Mouse (Mus musculus) liver, postnatal 0 days (tissue): Measurements from ENCODE around the gene Gm20388. TPM values are rescaled to one million over a fixed set of nuclear protein-coding genes. Genes with fewer than 3 reads are reported as not detected.

Experiments used
- ATAC-seq: fragments of 200-750 bp; cut with Nextera tagmentation; 2 replicates; pipeline ENCODE4 v1.8.0; 2017; ENCODE audit warnings: mild to moderate bottlenecking, moderate library complexity
- DNase-seq: peaks from one replicate; pipeline ENCODE4 v3.0.0-alpha.2; 2016
- H3K27ac ChIP-seq: fragments of 300-500 bp; sonication (generic); 2 replicates; pipeline ENCODE4 v1.5.1; 2014; ENCODE audit warnings: antibody characterized with exemption, moderate library complexity, mild to moderate bottlenecking, low read depth
- H3K27me3 ChIP-seq: fragments of 300-500 bp; sonication (generic); 2 replicates; pipeline ENCODE4 v1.6.1; 2014; ENCODE audit warnings: low read length, control low read depth, mixed read lengths; ENCODE audit not compliant: insufficient read depth
- H3K36me3 ChIP-seq: fragments of 300-500 bp; sonication (generic); replicated peaks from 2 replicates; pipeline ENCODE4 v1.6.1; 2014; ENCODE audit warnings: mild to moderate bottlenecking, control low read depth, low read length, moderate library complexity, mixed read lengths; ENCODE audit not compliant: insufficient read depth
- H3K4me1 ChIP-seq: fragments of 300-500 bp; sonication (generic); 2 replicates; pipeline ENCODE4 v1.6.1; 2014; ENCODE audit warnings: antibody characterized with exemption, mild to moderate bottlenecking, control low read depth; ENCODE audit not compliant: insufficient read depth
- H3K4me2 ChIP-seq: fragments of 300-500 bp; sonication (generic); 2 replicates; pipeline ENCODE4 v1.6.1; 2014; ENCODE audit warnings: low read depth, mild to moderate bottlenecking, low read length, moderate library complexity, mixed read lengths
- H3K4me3 ChIP-seq: fragments of 300-500 bp; sonication (generic); 2 replicates; pipeline ENCODE4 v1.5.1; 2014; ENCODE audit warnings: low read depth, low read length
- H3K9ac ChIP-seq: fragments of 300-500 bp; sonication (generic); replicated peaks from 2 replicates; pipeline ENCODE4 v1.6.1; 2014; ENCODE audit warnings: mild to moderate bottlenecking, moderate library complexity
- H3K9me3 ChIP-seq: fragments of 300-500 bp; sonication (generic); 2 replicates; pipeline ENCODE4 v1.6.1; 2016; ENCODE audit warnings: mild to moderate bottlenecking, control low read depth, low read length, mixed read lengths
- CTCF ChIP-seq: sonication (generic); IDR thresholded peaks from 2 replicates; pipeline ENCODE4 v1.5.1; 2016; ENCODE audit warnings: antibody characterized with exemption, low read depth
- EP300 ChIP-seq: IDR thresholded peaks from 2 replicates; pipeline ENCODE4 v1.6.1; 2016; ENCODE audit warnings: antibody characterized with exemption, low read depth, mild to moderate bottlenecking
- WGBS: fragments of 180-500 bp; shearing (Covaris S2); extraction: QIAGEN DNeasy Blood & Tissue Kit; methylation state at CpG from one replicate; pipeline ENCODE4 v1.1.7; 2014; ENCODE audit not compliant: insufficient replicate concordance; 5-methylcytosine and 5-hydroxymethylcytosine counted together
- polyA plus RNA-seq: library from polyadenylated mRNA; unstranded; fragments of >200 nt; fragmentation: Nextera tagmentation; extraction: Ambion mirVana; gene quantifications from 2 replicates; pipeline ENCODE4 v1.2.1, GENCODE M21; 2015

The Gm20388 gene
- polyA plus RNA-seq, 1 experiment from 2014 or later: not detected

GRCm38 (mm10) chr8:124310509-124310908, 4399.9 kb downstream of the Gm20388 start:
- TF ChIP-seq EP300: no peak
- no peak for TF ChIP-seq CTCF
- DNase-seq (no peak), ATAC-seq (peak; percentile 31)
- H3K4me1 ChIP-seq: peaks cover 5% of the 10 kb centered on the region
- H3K36me3 ChIP-seq: peaks cover 13% of the 10 kb centered on the region
- no peak overlapping the region for H3K4me3 ChIP-seq
- H3K9ac ChIP-seq: no peak overlapping the region
- 69% methylated on average over 13 of the region's 13 CpGs for WGBS
- H3K27ac ChIP-seq: no peak overlapping the region
- H3K4me2 ChIP-seq: no peak overlapping the region
- H3K27me3 ChIP-seq: no peaks in the 10 kb centered on the region
- H3K9me3 ChIP-seq: no peaks in the 10 kb centered on the region

DNA sequence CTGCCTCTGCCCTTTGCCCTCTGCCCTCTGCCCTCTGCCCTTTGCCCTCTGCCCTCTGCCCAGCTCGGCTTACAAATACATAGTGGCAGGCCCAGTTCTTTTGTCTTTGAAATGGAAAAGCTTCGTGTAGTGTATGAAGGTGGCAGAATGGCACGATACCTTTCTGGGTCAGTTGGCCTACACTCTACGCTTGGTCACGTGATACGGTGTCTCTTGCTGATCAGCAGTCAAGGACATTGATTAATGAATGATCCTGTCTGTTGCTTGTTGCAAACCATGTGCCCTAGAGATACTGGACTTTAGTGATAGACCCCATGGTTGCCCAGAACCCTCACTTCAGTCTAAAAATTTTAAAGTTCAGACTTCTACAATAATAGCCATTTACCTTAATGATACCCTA, 4400.5 kb downstream of the Gm20388 start:
- H3K4me2 ChIP-seq: no peak overlapping the region
- TF ChIP-seq CTCF (no peak), EP300 (no peak)
- ATAC-seq (no peak; the same call in 1 of the 2 replicates), DNase-seq (no peak)
- no peaks in the 10 kb centered on the region for H3K27me3 ChIP-seq
- H3K9me3 ChIP-seq: no peaks in the 10 kb centered on the region
- peaks cover 5% of the 10 kb centered on the region for H3K4me1 ChIP-seq
- no peak overlapping the region for H3K27ac ChIP-seq
- WGBS: 77% methylated on average over 6 of the region's 6 CpGs
- H3K36me3 ChIP-seq: peaks cover 8% of the 10 kb centered on the region
- H3K9ac ChIP-seq: no peak overlapping the region
- H3K4me3 ChIP-seq: no peak overlapping the region

- H3K4me3 ChIP-seq: no peak overlapping the region
- no peak for TF ChIP-seq CTCF
- TF ChIP-seq EP300: no peak
- H3K27me3 ChIP-seq: no peaks in the 10 kb centered on the region
- WGBS: 84% methylated on average over 17 of the region's 17 CpGs
- peaks cover 8% of the 10 kb centered on the region; the same call in 1 of the 2 replicates for H3K36me3 ChIP-seq
- H3K4me1 ChIP-seq: peaks cover 11% of the 10 kb centered on the region
- H3K9me3 ChIP-seq: no peaks in the 10 kb centered on the region
- DNase-seq (no peak), ATAC-seq (no peak)
- H3K4me2 ChIP-seq: no peak overlapping the region
- no peak overlapping the region for H3K27ac ChIP-seq
- H3K9ac ChIP-seq: no peak overlapping the region
Observed at GRCm38 (mm10) chr8:124311723-124312122, 4401.1 kb downstream of the Gm20388 start.

- WGBS: 89% methylated on average over 10 of the region's 10 CpGs
- H3K27me3 ChIP-seq: no peaks in the 10 kb centered on the region
- H3K4me3 ChIP-seq: no peak overlapping the region
Observed at GRCm38 (mm10) chr8:124312228-124312627, 4401.6 kb downstream of the Gm20388 start.

DNA sequence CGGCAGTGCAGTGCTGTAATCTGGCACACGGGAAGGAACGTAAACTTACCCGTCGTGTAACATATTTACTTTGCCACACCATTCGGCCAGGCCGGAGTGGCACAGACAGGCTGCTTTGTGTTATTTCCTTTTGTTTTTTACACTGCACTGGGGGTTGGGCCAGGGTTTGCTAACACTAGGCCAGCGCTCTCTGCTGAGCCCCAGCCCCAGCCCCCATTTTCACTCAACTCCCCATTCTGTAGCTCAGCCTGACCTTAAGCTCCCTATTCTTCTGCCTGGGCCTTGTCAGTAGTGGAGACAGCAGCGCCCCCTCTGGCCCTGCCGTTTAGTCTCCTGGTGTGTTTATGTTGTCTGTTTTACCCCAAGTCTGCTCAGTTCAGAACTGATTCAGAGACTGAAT, 4404.2 kb downstream of the Gm20388 start:
- DNase-seq (peak; percentile 51), ATAC-seq (no peak)
- Histone ChIP-seq H3K4me1 (peaks cover 19% of the 10 kb centered on the region), H3K9me3 (no peaks in the 10 kb centered on the region), H3K27me3 (no peaks in the 10 kb centered on the region), H3K9ac (no peak overlapping the region), H3K4me2 (no peak overlapping the region), H3K4me3 (no peak overlapping the region), H3K27ac (no peak overlapping the region), H3K36me3 (0 out of 2 replicates have a peak, but pooled peaks cover 3% of the 10 kb centered on the region)
- TF ChIP-seq CTCF (peak; percentile 57), EP300 (no peak)
- WGBS: 63% methylated on average over 10 of the region's 10 CpGs

More at GRCm38 (mm10) chr8:124312228-124312627, 4401.6 kb downstream of the Gm20388 start:
- DNase-seq (no peak), ATAC-seq (no peak)
- H3K4me2 ChIP-seq: no peak overlapping the region
- no peak overlapping the region for H3K9ac ChIP-seq
- H3K9me3 ChIP-seq: no peaks in the 10 kb centered on the region
- peaks cover 5% of the 10 kb centered on the region; the same call in 1 of the 2 replicates for H3K36me3 ChIP-seq
- TF ChIP-seq EP300 (no peak), CTCF (no peak)
- H3K27ac ChIP-seq: no peak overlapping the region
- H3K4me1 ChIP-seq: peaks cover 16% of the 10 kb centered on the region

DNA sequence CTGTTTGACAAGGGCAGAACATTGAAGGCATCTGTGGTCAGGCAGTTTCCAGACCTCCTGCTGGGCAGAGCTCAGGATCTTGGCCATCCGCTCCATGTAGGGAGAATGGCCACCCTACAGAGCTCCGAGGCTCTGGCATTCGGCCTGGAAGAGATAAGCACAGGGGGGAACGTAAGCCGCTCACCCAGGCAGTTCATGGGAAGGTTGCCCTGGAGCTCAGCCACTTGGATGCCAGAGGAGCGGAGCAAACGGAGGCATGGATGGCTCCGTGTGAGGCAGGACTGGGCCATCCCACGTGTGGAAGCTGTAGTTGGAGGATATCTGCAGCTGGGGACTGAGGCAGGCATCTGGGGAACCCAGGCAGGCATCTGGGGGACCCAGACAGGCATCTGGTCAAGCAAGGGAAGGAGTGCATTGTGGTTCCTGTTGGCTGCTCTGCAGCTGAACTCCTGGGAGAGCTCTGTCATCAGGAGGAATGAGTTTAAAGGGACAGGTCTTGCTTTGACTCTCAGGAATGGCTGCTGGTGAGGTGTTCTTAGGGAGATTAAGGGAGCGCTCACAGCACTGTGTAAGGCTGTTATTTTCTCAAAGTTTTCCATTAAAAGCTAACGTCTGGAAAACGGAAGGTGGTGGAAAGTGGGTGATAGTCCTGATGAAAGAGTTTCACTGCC, 4406.0 kb downstream of the Gm20388 start:
- H3K27me3 ChIP-seq: no peaks in the 10 kb centered on the region
- no peak for DNase-seq
- 0 out of 2 replicates have a peak, but pooled peaks cover 2% of the 10 kb centered on the region for H3K36me3 ChIP-seq
- no peaks in the 10 kb centered on the region for H3K9me3 ChIP-seq
- no peak for TF ChIP-seq EP300
- no peak for TF ChIP-seq CTCF
- peaks cover 17% of the 10 kb centered on the region for H3K4me1 ChIP-seq
- H3K4me2 ChIP-seq: no peak overlapping the region
- H3K9ac ChIP-seq: 0 out of 2 replicates have a peak overlapping the region, but pooled peaks have one; percentile 6
- ATAC-seq: no peak
- 55% methylated on average over 12 of the region's 12 CpGs for WGBS
- no peak overlapping the region for H3K4me3 ChIP-seq
- H3K27ac ChIP-seq: peak overlapping the region; percentile 16; the same call in 1 of the 2 replicates
